Mouse (Mus musculus) ES-E14 (cell line): ENCODE data around the gene C530008M17Rik.

Experiments
- CHD2 ChIP-seq: IDR thresholded peaks from 2 replicates; pipeline ENCODE4 v1.6.1; 2014; ENCODE audit warnings: mild to moderate bottlenecking, low read depth, low read length, inconsistent platforms
- HCFC1 ChIP-seq: IDR thresholded peaks from 2 replicates; pipeline ENCODE4 v1.6.1; 2012; ENCODE audit warnings: low read length, inconsistent platforms, borderline replicate concordance; ENCODE audit not compliant: insufficient read depth
- ZC3H11A ChIP-seq: IDR thresholded peaks from 2 replicates; pipeline ENCODE4 v1.6.1; 2012; ENCODE audit warnings: low read depth, mild to moderate bottlenecking, inconsistent platforms, low read length, borderline replicate concordance
- ZNF384 ChIP-seq: IDR thresholded peaks from 2 replicates; pipeline ENCODE4 v1.6.1; 2012; ENCODE audit warnings: low read depth, low read length, inconsistent platforms

GRCm38 (mm10) chr5:76666026-76666756, 9.9 kb downstream of the C530008M17Rik start:
- TF ChIP-seq HCFC1 = no peak
- TF ChIP-seq CHD2 = no peak
- no peak for TF ChIP-seq ZNF384
- TF ChIP-seq ZC3H11A = no peak
